In genomic region chr7:135486645-135487382, GRCm38 (mm10) we compare ENCODE assay signal across 15 mouse cellular contexts. TPM values are rescaled to one million over a fixed set of nuclear protein-coding genes. Genes with fewer than 3 reads are reported as not detected.
A peak's percentile ranks its signal among the peaks of the same experiment; 100 is the strongest.
DNase-seq lines count a peak whose midpoint lies in the region; ATAC-seq and TF ChIP-seq lines count a peak whose summit lies in the region.
"Had no signal": no experiment of that assay in that cellular context is flagged by ENCODE, and none has a peak within 500 bp of the region (broad histone marks: within the 10 kb centered on the region; RNA-seq: fewer than 3 reads in every experiment).

No protein-coding gene starts in this region.

- H3K27me3 ChIP-seq in forebrain, embryonic 12.5 days: peaks cover 49% of the 10 kb centered on the region
- peaks cover 25% of the 10 kb centered on the region for H3K27me3 ChIP-seq in forebrain, embryonic 13.5 days
- H3K27me3 ChIP-seq in kidney, embryonic 14.5 days (ENCODE audit: control insufficient read depth, insufficient read depth, low read length): no peaks in the 10 kb centered on the region
- no peaks in the 10 kb centered on the region for H3K27me3 ChIP-seq in neural tube, embryonic 14.5 days (ENCODE audit: control insufficient read depth, insufficient read depth, low read length)
- H3K27me3 ChIP-seq in stomach, postnatal 0 days (ENCODE audit: control insufficient read depth, insufficient read depth, low read length): no peaks in the 10 kb centered on the region
- H3K27me3 ChIP-seq: CH12.LX; lung, embryonic 15.5 days had no signal

- H3K9ac ChIP-seq in forebrain, embryonic 12.5 days: no peak overlapping the region
- no peak overlapping the region for H3K9ac ChIP-seq in forebrain, embryonic 13.5 days
- no peak overlapping the region for H3K9ac ChIP-seq in kidney, embryonic 14.5 days (ENCODE audit: low read depth, low read length)
- H3K9ac ChIP-seq in neural tube, embryonic 14.5 days (replicated peaks; ENCODE audit: low read depth, low read length): no peak overlapping the region
- H3K9ac ChIP-seq in stomach, postnatal 0 days (ENCODE audit: low read length): no peak overlapping the region
- H3K9ac ChIP-seq: lung, embryonic 15.5 days had no signal

- TF ChIP-seq EP300 in stomach, postnatal 0 days (optimal IDR thresholded peaks at IDR 0.05): no peak

- H3K9me3 ChIP-seq in forebrain, embryonic 12.5 days: peaks cover under 1% of the 10 kb centered on the region; the same call in 1 of the 2 replicates
- no peaks in the 10 kb centered on the region for H3K9me3 ChIP-seq in forebrain, embryonic 13.5 days (replicated peaks)
- H3K9me3 ChIP-seq in kidney, embryonic 14.5 days (ENCODE audit: control insufficient read depth, low read length): no peaks in the 10 kb centered on the region
- H3K9me3 ChIP-seq in neural tube, embryonic 14.5 days (ENCODE audit: control insufficient read depth, low read length): no peaks in the 10 kb centered on the region
- H3K9me3 ChIP-seq in stomach, postnatal 0 days (ENCODE audit: control insufficient read depth, low read length): no peaks in the 10 kb centered on the region
- H3K9me3 ChIP-seq: lung, embryonic 15.5 days had no signal

- WGBS in forebrain, embryonic 12.5 days: 45% methylated on average over 10 of the region's 10 CpGs
- 38% methylated on average over 10 of the region's 10 CpGs for WGBS in forebrain, embryonic 13.5 days
- 57% methylated on average over 10 of the region's 10 CpGs for WGBS in kidney, embryonic 14.5 days
- 31% methylated on average over 10 of the region's 10 CpGs for WGBS in neural tube, embryonic 14.5 days
- 69% methylated on average over 10 of the region's 10 CpGs for WGBS in stomach, postnatal 0 days

- peak; percentile 4; the same call in 1 of the 2 replicates for ATAC-seq in forebrain, embryonic 12.5 days (ENCODE audit: low FRiP score)
- ATAC-seq in forebrain, embryonic 13.5 days: no peak
- 0 out of 2 replicates have a peak, but pooled peaks have one; percentile 48 for ATAC-seq in kidney, embryonic 14.5 days (ENCODE audit: low FRiP score, low TSS enrichment)
- ATAC-seq in neural tube, embryonic 14.5 days (ENCODE audit: low read depth): peak; percentile 52; the same call in 1 of the 2 replicates
- ATAC-seq in stomach, postnatal 0 days (ENCODE audit: low FRiP score, low TSS enrichment): no peak

- no peak for DNase-seq in kidney, postnatal 25 days
- DNase-seq in neural tube, embryonic 10.5 days (ENCODE audit: extremely low spot score, low spot score): no peak
- peak; percentile 11 for DNase-seq in stomach, postnatal 0 days (ENCODE audit: low spot score)
- no peak for DNase-seq in spleen, postnatal 36 days (ENCODE audit: low spot score in 2 of 2)

- H3K4me3 ChIP-seq in forebrain, embryonic 12.5 days (replicated peaks): no peak overlapping the region
- no peak overlapping the region for H3K4me3 ChIP-seq in forebrain, embryonic 13.5 days
- no peak overlapping the region for H3K4me3 ChIP-seq in kidney, embryonic 14.5 days (ENCODE audit: low read length)
- H3K4me3 ChIP-seq in neural tube, embryonic 14.5 days (ENCODE audit: low read depth, low read length): no peak overlapping the region
- H3K4me3 ChIP-seq in stomach, postnatal 0 days (ENCODE audit: low read depth, low read length): no peak overlapping the region
- H3K4me3 ChIP-seq: layer of hippocampus, adult 2 months; lung, embryonic 15.5 days; megakaryocyte, embryonic 14.5 days had no signal

- no peaks in the 10 kb centered on the region for H3K36me3 ChIP-seq in forebrain, embryonic 12.5 days (replicated peaks)
- H3K36me3 ChIP-seq in forebrain, embryonic 13.5 days (ENCODE audit: poor library complexity, severe bottlenecking): no peaks in the 10 kb centered on the region
- no peaks in the 10 kb centered on the region for H3K36me3 ChIP-seq in kidney, embryonic 14.5 days (ENCODE audit: control insufficient read depth, insufficient read depth, low read length)
- H3K36me3 ChIP-seq in neural tube, embryonic 14.5 days (ENCODE audit: control insufficient read depth, insufficient read depth, low read length): no peaks in the 10 kb centered on the region
- no peaks in the 10 kb centered on the region for H3K36me3 ChIP-seq in stomach, postnatal 0 days (ENCODE audit: control insufficient read depth, insufficient read depth, low read length)
- H3K36me3 ChIP-seq: lung, embryonic 15.5 days had no signal

- TF ChIP-seq CTCF in stomach, postnatal 0 days (IDR thresholded peaks at IDR 0.05; ENCODE audit: low read depth): no peak

- peaks cover 31% of the 10 kb centered on the region for H3K4me1 ChIP-seq in forebrain, embryonic 12.5 days
- H3K4me1 ChIP-seq in forebrain, embryonic 13.5 days: peaks cover 36% of the 10 kb centered on the region
- 0 out of 2 replicates have a peak, but pooled peaks cover 4% of the 10 kb centered on the region for H3K4me1 ChIP-seq in kidney, embryonic 14.5 days (ENCODE audit: control insufficient read depth, insufficient read depth, low read length)
- 0 out of 2 replicates have a peak, but pooled peaks cover 5% of the 10 kb centered on the region for H3K4me1 ChIP-seq in neural tube, embryonic 14.5 days (ENCODE audit: control insufficient read depth, insufficient read depth, low read length)
- no peaks in the 10 kb centered on the region for H3K4me1 ChIP-seq in stomach, postnatal 0 days (replicated peaks; ENCODE audit: control insufficient read depth, insufficient read depth)

- H3K4me2 ChIP-seq in forebrain, embryonic 12.5 days: no peak overlapping the region
- no peak overlapping the region for H3K4me2 ChIP-seq in forebrain, embryonic 13.5 days
- no peak overlapping the region for H3K4me2 ChIP-seq in kidney, embryonic 14.5 days (replicated peaks; ENCODE audit: low read depth, low read length)
- H3K4me2 ChIP-seq in neural tube, embryonic 14.5 days (ENCODE audit: low read depth, low read length): no peak overlapping the region
- H3K4me2 ChIP-seq in stomach, postnatal 0 days (replicated peaks; ENCODE audit: low read depth): no peak overlapping the region
- H3K4me2 ChIP-seq: heart, embryonic 11.5 days; lung, embryonic 15.5 days had no signal

- 0 out of 2 replicates have a peak overlapping the region, but pooled peaks have one; percentile 67 for H3K27ac ChIP-seq in forebrain, embryonic 12.5 days
- H3K27ac ChIP-seq in forebrain, embryonic 13.5 days: no peak overlapping the region
- H3K27ac ChIP-seq in kidney, embryonic 14.5 days (ENCODE audit: low read depth, low read length): no peak overlapping the region
- no peak overlapping the region for H3K27ac ChIP-seq in neural tube, embryonic 14.5 days (ENCODE audit: low read depth, low read length)
- no peak overlapping the region for H3K27ac ChIP-seq in stomach, postnatal 0 days (replicated peaks)
- H3K27ac ChIP-seq: lung, embryonic 15.5 days had no signal

RNA-seq across cellular contexts. Expression of gene Clrn3, which starts 41.6 kb away (rescaled TPM):
- not detected in 2 replicates for polyA plus RNA-seq in forebrain, embryonic 12.5 days (2016; fragmentation: Nextera tagmentation; extraction: Ambion mirVana)
- polyA plus RNA-seq in forebrain, embryonic 13.5 days (2015; fragmentation: Nextera tagmentation; extraction: Ambion mirVana): not detected in 2 replicates
- 2.8 and 4.4 TPM in 2 replicates for polyA plus RNA-seq in kidney, embryonic 14.5 days (2014; fragmentation: Nextera tagmentation; extraction: Ambion mirVana)
- 0.08 TPM in 1 of 2 replicates, not detected in the other for polyA plus RNA-seq in neural tube, embryonic 14.5 days (2014; fragmentation: Nextera tagmentation; extraction: Ambion mirVana)
- polyA plus RNA-seq in stomach, postnatal 0 days (2015; fragmentation: Nextera tagmentation; extraction: Ambion mirVana): 0.51 and 0.63 TPM in 2 replicates
- polyA plus RNA-seq: frontal cortex, adult 2 months; heart, embryonic 11.5 days; testis, adult 2 months had no signal

RNA-seq across cellular contexts. Expression of gene Ptpre, which starts 50.5 kb away (rescaled TPM):
- polyA plus RNA-seq in forebrain, embryonic 12.5 days (2016; fragmentation: Nextera tagmentation; extraction: Ambion mirVana): 1.1 and 1.3 TPM in 2 replicates
- 2.3 and 2.5 TPM in 2 replicates for polyA plus RNA-seq in forebrain, embryonic 13.5 days (2015; fragmentation: Nextera tagmentation; extraction: Ambion mirVana)
- polyA plus RNA-seq in kidney, embryonic 14.5 days (2014; fragmentation: Nextera tagmentation; extraction: Ambion mirVana): 1.6 and 2.0 TPM in 2 replicates
- polyA plus RNA-seq in neural tube, embryonic 14.5 days (2014; fragmentation: Nextera tagmentation; extraction: Ambion mirVana): 13.3 and 15.4 TPM in 2 replicates
- 4.4 TPM in 2 replicates for polyA plus RNA-seq in stomach, postnatal 0 days (2015; fragmentation: Nextera tagmentation; extraction: Ambion mirVana)

Comparison
In these comparisons a context has a peak if more than half of its experiments do, and no peak if none do; other contexts are left out.
1. ATAC-seq: peak in forebrain, embryonic 12.5 days (single experiment), kidney, embryonic 14.5 days (single experiment) and neural tube, embryonic 14.5 days (single experiment); none in forebrain, embryonic 13.5 days (single experiment) and stomach, postnatal 0 days (single experiment).